Mouse (Mus musculus) gastrocnemius, postnatal 36 days (tissue): ENCODE data around the gene Ccdc163. TPM values are rescaled to one million over a fixed set of nuclear protein-coding genes. Genes with fewer than 3 reads are reported as not detected.

ENCODE experiments used
- DNase-seq, 2 experiments: peaks; one replicate each; pipeline ENCODE4 v3.0.0; 2022
- intact Hi-C: fragments of 180-260 bp; cut with DNase I; formaldehyde crosslinking; loops from one replicate; pipeline ENCODE4 v1.15.1; 2025
- total RNA-seq, 2 experiments: library from RNA; stranded (reverse); gene quantifications; 2 replicates each; pipeline ENCODE4 v1.2.3; 2021

Ccdc163 gene
- total RNA-seq, 2 experiments from 2014 or later, result 2.0 to 2.2 TPM

DNA sequence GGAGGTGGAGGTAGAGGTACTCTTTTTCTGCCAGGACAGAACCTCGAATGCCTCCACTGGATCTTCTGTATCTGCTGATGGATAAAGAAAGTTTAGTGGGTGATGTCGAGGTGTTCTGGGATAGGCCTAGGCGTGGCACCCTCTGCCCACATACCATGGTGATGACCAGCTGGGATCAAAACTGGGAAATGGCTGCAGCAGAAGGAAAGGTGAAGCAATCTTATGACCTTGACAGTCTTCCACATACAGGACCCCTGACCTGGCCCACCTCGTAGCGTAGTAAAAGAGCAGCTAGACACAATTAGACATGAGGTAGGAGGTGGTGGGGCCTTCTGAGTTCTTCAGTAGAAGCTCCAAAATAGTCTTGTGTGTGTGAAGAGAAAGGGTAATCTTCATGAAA lies 55.7 kb downstream of the Ccdc163 start:
- no peak for DNase-seq
- intact Hi-C loops, result no loop called here

DNA sequence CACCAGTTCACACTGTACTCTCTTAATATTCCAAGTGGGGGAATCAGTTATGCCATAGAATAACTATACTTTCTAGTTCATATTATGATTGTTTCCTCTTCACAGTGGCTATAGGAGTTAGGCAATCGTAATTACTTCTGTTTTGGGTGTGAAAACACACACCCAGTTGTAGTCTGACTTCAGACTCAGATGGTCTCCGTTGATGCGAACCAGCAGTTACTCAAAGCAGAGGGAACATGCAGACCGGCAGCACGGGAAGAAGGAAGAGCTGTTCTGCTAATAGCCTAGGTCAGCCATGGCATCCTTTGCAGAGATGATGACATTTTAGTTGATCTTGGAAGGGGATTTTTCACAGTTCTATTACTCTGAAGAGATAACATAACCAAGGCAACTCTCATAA lies 60.2 kb downstream of the Ccdc163 start:
- DNase-seq, result no peak
- intact Hi-C loops, result no loop called here

DNA sequence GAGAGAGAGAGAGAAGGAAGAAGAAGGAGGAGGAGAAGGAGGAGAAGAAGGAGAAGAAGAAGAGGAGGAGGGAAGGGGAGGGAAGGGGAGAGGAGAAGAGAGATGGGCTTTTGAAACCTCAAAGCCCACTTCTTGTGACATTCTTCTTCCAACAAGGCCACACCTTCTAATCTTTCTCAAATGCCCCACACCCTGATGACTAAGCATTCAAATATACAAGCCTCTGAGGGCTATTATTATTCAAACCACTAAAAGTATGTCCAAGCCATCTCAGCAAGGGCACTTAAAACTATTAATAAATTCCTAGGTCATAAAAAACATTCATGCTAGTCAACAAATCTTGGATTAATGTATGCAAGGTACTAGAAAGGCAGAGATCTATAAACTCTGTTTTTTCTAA lies 60.8 kb downstream of the Ccdc163 start:
- no peak for DNase-seq
- intact Hi-C loops, result no loop called here

DNA sequence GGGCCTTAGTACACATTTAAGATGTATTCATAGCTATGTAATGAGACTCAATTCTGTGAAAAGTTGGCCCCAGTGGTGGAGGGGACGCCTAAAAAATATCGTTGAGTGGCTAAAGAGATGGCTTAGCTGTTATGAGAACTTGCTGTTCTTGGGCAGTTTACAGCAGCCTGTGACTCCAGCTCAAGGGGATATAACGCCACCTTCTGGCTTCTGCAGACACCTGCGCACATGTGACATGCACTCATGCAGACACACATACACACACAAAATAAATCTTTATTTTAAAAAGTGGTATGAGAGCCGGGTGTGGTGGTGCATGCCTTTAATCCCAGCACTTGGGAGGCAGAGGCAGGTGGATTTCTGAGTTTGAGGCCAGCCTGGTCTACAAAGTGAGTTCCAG lies 68.1 kb downstream of the Ccdc163 start:
- DNase-seq, result no peak
- intact Hi-C loops, result no loop called here

DNA sequence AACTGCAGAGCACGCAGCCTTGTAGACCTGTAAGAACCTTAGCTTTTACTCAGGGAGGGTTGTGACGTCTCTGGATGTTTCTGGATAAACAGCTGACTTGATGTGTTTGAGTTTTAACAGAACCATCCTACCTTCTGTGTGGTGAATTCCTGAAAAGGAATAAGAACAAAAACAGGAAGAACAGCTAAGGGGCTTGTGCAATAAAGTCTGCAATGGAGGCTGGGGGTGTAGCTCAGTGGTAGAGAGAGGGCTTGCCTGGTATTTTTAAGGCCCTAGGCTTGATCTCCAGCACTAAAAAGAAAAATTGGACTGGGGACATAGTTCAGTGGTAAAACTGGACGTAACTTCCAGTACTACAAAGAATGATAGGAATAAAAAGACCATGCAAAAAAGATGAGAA lies 68.8 kb downstream of the Ccdc163 start:
- DNase-seq, result no peak
- intact Hi-C loops, result no loop called here

DNA sequence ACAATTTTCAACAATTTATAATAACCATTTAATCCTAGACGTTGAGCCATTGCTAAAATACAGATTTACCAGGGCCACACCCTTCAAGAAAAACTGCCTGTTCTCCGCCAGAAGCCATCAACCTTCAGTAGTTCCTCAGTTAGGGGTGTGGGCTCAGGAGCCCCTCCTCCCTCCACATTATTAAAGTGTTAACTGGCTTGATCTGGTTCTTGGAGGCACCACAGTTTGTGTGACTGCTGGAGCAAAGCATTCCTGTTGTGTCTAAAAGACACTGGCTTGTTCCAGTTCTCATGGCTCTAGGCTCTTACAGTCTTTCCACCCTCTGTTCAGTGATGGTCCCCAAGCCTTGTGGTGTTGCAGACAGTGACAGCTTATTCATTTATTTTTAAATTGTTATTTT lies 72.2 kb downstream of the Ccdc163 start:
- no peak for DNase-seq
- intact Hi-C loops, result no loop called here

DNA sequence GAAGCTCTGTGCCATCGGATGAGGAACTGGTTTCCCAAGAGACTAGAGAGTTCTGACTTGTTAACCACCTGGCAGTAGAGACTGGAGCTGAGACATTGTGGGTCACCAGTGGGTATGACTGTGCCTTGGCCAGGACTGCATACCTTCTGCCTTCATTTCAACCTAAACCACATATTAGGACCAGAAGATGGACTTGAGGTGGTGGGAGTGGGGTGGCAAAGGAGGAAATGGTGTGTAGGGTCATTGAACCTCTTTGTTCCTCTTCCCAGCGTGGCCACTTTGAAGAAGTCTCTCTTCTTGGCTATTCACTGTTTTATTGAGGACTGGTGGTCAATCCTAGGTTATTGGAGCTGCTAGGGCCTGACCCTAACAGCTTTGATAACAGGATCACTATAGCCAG lies 73.1 kb downstream of the Ccdc163 start:
- intact Hi-C loops, result no loop called here
- DNase-seq, result no peak

DNA sequence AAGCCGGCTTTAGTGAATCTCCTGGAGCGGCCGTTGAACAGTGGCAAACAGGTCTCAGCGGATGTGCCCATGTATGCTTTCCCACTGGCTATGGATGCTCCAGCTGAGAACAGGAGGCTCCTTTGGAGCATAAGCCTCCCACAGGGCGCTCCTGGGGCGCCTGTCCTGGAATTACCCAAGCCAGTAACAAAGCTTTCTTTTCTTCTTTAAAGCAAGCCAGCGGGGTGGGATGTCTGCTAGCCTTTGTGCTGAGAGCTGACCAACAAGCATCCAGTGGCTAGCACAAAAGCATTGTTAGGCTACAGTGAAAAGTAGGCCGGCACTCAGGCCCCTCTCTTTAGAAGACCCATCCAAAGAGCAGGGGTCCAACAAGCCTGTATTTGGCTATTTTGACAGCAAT lies 73.9 kb downstream of the Ccdc163 start:
- DNase-seq, result no peak
- intact Hi-C loops, result no loop called here

DNA sequence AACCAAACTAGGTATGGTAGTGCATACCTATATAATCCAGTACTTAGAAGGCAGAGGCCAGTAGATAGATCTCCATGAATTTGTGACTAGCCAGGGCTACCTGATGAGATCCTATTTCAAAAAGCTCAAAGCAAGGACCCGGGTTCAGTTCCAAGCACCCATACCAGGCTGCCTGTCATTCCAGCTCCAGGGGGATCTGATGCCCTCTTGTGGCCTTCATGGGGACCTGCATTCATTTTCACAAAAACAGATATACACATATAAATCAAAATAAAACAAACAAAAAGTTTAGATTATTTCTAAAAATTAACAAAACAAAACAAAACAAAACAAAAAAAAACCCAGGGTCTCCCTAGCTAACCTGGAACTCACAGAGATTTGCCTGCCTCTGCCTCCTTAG lies 78.3 kb downstream of the Ccdc163 start:
- DNase-seq, result no peak
- intact Hi-C loops, result no loop called here

DNA sequence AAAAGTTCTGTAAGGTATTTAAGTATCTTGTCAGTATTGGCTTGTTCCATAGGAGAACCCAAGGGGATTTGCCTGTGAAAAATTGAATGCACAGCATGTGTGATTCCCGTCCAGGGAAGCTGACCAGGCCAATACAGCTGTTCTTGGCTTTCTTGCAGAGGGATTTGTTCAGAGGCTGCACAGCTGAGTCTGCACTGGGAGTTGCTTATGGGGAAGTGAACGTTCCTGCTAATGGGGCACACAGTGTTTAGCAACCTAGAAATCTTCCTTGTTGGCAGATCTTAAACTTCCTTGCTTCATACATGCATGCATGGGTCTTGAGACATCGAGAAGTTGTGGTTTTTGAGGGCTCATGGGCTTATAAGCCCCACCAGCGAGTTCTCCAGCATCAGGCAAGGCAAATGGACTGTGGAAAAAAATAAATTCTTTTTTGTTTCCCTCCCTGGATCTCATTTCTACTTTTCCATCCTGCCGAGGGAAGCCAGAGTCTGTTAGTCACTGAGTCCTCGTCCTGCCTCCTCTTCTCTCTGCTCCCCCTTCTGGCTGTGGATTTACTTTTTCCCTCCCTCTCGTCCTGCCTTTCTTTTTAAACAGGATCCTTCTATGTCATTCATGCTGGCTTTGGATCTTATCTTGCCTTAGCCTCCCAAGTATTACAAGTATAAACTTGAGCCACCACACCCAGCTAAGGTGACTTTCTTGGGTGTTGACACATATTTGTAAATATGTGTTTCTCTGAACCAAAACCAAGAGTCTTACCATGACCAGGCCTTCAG lies 79.9 kb downstream of the Ccdc163 start:
- no peak for DNase-seq
- intact Hi-C loops, result loop anchor here (2.0 kb wide), 1 partner anchor 67 kb away; the partner anchor contains the start of gene Tesk2

DNA sequence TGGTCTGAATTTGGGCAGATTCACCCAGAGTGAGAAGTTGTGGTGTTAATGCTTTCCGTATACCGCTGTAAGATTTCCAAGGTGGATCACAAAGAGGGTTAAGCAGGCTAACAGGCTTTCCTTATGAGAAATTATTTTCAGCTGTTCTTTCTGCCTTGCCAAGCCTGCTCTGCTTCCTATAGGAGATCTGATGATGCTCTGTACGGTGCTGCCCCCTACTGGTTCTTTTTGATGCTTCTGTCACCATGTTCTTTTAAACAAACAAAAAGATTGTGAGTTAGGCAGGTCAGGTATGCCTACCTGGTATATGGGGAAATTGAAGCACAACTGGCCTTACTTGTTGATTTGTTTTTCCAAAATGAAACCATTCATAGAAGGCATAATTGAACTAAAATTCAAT lies 80.6 kb downstream of the Ccdc163 start:
- DNase-seq, result peak in 1 of 2 experiments; percentile 64
- intact Hi-C loops, result loop anchor here (2.0 kb wide), 1 partner anchor 68 kb away; the partner anchor contains the start of gene Tesk2

DNA sequence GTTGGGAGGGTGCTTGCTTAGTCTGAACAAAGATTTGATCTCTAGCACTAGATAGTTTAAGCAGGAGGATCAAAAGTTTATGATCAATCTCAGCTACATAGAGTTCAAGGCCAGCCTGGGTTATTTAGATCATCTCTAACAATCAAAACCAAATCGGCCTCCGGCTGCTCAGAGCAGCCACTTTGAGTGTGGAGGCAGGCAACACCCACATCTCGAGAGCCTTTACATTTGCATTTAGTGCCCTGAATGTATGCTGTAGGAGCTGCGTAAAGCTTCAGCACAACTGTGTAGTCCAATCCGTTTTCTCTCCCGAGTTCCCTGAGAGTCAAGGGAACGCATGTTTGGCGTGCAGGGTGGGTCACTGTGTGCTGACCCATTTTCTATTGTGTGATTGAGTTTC lies 84.1 kb downstream of the Ccdc163 start:
- DNase-seq, result no peak
- intact Hi-C loops, result no loop called here

DNA sequence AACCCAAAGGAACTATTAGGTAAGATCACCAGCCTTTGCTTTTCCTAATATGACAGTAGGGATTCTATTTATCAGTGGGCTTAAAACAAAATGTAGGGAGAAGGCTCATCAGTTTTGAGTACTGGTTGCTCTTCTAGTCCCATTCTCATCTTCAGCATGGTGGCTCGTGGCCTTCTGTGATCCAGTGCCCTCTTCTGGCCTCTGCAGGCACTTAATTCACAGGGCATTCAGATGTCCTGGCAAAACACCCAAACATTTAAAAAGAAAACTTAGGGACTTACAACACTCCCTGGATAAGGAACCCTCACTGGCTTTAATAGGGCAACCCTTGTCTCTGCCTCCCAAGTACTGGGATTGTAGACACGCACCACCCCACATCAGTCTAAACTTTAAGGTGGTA lies 86.0 kb downstream of the Ccdc163 start:
- DNase-seq, result no peak
- intact Hi-C loops, result no loop called here

DNA sequence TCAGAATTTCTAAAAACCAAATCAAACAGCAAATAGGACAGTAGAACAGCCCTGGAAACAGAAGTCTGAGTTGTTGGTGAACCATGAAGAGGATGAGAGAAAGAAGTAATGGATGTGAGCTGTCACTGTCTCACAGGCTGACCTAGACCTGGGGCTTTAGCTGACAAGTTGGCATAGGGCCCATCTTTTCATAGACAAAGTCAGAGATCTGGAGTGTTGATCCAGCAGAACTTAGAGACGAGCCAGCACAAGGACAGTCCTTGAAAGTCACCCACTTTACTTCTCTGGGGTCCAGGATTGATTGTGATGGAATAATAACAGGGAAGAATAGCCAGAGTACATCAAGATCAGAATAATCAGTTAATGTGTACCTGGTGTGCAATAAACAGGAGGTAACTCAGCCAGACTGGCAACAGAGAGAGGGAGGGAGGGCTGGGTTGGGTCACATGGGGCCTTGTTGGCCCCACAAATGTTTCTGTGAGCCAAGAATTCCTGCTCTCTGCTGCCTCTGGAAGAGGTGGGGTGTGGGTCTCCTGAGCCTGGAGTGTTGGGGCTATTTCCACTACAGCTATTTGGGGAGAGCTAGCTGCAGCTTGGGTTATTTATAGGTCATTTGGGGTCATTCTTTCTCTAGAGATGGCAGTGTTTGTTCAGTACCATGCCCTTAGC lies 88.3 kb downstream of the Ccdc163 start:
- intact Hi-C loops, result no loop called here
- no peak for DNase-seq

DNA sequence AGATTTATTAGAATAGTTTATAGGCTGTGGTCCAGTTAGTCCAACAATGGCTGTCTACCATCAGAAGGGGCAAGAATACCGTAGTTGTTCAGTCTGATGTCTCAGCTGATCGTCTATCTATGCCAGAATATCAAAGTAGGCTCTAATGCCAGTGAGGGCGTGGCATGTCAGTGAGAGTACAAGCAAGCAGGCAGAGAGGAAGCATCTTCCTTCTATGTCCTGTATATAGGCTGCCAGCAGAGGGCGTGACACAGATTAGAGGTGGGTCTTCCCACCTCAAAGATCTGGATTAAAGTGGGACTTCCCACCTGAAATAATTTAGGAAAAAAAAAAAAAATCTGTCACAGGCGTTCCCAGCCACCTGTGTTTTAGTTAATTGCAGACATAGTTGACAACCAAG lies 91.6 kb downstream of the Ccdc163 start:
- intact Hi-C loops, result no loop called here
- DNase-seq, result no peak

Other genes with a start within 250 kb of the Ccdc163 start
- 10 to 100 TPM; 81.2 to 85.0 TPM for gene Mast2, start 244.3 kb upstream of the Ccdc163 start, total RNA-seq
- 10 to 100 TPM; 13.8 to 14.6 TPM for gene Ipp, start 201.0 kb upstream of the Ccdc163 start, total RNA-seq
- gene Tmem69, start 152.6 kb upstream of the Ccdc163 start, total RNA-seq, result 10 to 100 TPM; 15.2 to 17.7 TPM
- gene Gpbp1l1, start 150.9 kb upstream of the Ccdc163 start, total RNA-seq, result 10 to 100 TPM; 29.6 to 33.9 TPM
- gene Ccdc17, start 111.9 kb upstream of the Ccdc163 start, total RNA-seq, result 1 to 10 TPM; 1.6 to 2.2 TPM
- 10 to 100 TPM in 1 of 2 experiments, 1 to 10 TPM in 1; 9.8 to 12.4 TPM for gene Nasp, start 80.6 kb upstream of the Ccdc163 start, total RNA-seq
- 100 to 1,000 TPM; 169 to 180 TPM for gene Akr1a1, start 56.8 kb upstream of the Ccdc163 start, total RNA-seq
- gene Prdx1, start 23.0 kb upstream of the Ccdc163 start, total RNA-seq, result 100 to 1,000 TPM; 190 to 226 TPM
- gene Mmachc, start 103 bp upstream of the Ccdc163 start, total RNA-seq, result 10 to 100 TPM; 30.3 to 32.5 TPM
- 1 to 10 TPM; 1.7 to 2.0 TPM for gene Tesk2, start 12.4 kb downstream of the Ccdc163 start, total RNA-seq
- gene Toe1, start 99.1 kb downstream of the Ccdc163 start, total RNA-seq, result 1 to 10 TPM; 4.4 TPM
- gene Mutyh, start 99.2 kb downstream of the Ccdc163 start, total RNA-seq, result 1 to 10 TPM; 1.1 to 1.2 TPM
- 1 to 10 TPM; 1.5 to 2.9 TPM for gene Hpdl, start 113.2 kb downstream of the Ccdc163 start, total RNA-seq
- gene Zswim5, start 168.9 kb downstream of the Ccdc163 start, total RNA-seq, result under 1 TPM; 0.05 to 0.08 TPM